Mouse (Mus musculus) c-Kit-negative CD71-positive TER-119-positive erythroid progenitor cells, embryonic 14.5 days (primary cell): ENCODE measurements around the gene Rln3.
"Not testable (repeated sequence)": the region's sequence is repeated elsewhere in the genome, so short reads cannot be mapped to it uniquely, and the experiment has no call there.

Experiments used
- DNase-seq: peaks from one replicate; pipeline ENCODE4 v3.0.0-alpha.2; 2013; ENCODE audit warnings: low read depth, low spot score

Rln3 gene

GRCm38 (mm10) chr8:84021569-84021968, 23.2 kb downstream of the Rln3 start:
- DNase-seq = no peak

- no peak for DNase-seq
These were observed 23.7 kb downstream of the Rln3 start, which contains the start of gene Palm3 for GRCm38 (mm10) chr8:84021096-84021495. TSS of gene Palm3 (plus strand) at chr8:84021471.

GRCm38 (mm10) chr8:84019738-84020137, 25.1 kb downstream of the Rln3 start:
- DNase-seq = no peak

GRCm38 (mm10) chr8:84015833-84016232, 29.0 kb downstream of the Rln3 start:
- no peak for DNase-seq

GRCm38 (mm10) chr8:84012499-84013165, 32.2 kb downstream of the Rln3 start:
- DNase-seq = no peak

- no peak for DNase-seq
These were observed 32.9 kb downstream of the Rln3 start, which contains the start of gene 2210011C24Rik for GRCm38 (mm10) chr8:84011705-84012498. TSS of gene 2210011C24Rik (minus strand) at chr8:84012171.

GRCm38 (mm10) chr8:84010625-84011611, 33.9 kb downstream of the Rln3 start:
- DNase-seq = no peak

- peak; percentile 54 for DNase-seq
These were observed 34.9 kb downstream of the Rln3 start for GRCm38 (mm10) chr8:84009876-84010275.

- DNase-seq = no peak
These were observed 36.4 kb downstream of the Rln3 start for GRCm38 (mm10) chr8:84008362-84008761.

- not testable (repeated sequence) for DNase-seq
These were observed 39.3 kb downstream of the Rln3 start for GRCm38 (mm10) chr8:84005502-84005901.

GRCm38 (mm10) chr8:84004533-84005201, 40.1 kb downstream of the Rln3 start:
- DNase-seq = peak; percentile 75

GRCm38 (mm10) chr8:84003612-84004246, 41.1 kb downstream of the Rln3 start:
- no peak for DNase-seq

- DNase-seq = no peak
These were observed 41.7 kb downstream of the Rln3 start for GRCm38 (mm10) chr8:84002957-84003611.

GRCm38 (mm10) chr8:84001281-84002000, 43.4 kb downstream of the Rln3 start, which contains the start of gene 1700067K01Rik:
TSS of gene 1700067K01Rik (plus strand) at chr8:84001502.
- DNase-seq = no peak

- no peak for DNase-seq
These were observed 45.0 kb downstream of the Rln3 start for GRCm38 (mm10) chr8:83999825-84000224.

- no peak for DNase-seq
These were observed 45.6 kb downstream of the Rln3 start for GRCm38 (mm10) chr8:83999057-83999705.

- DNase-seq = peak; percentile 47
These were observed 46.4 kb downstream of the Rln3 start for GRCm38 (mm10) chr8:83998231-83999056.
